Mouse (Mus musculus) hindbrain, postnatal 0 days (tissue): ENCODE data around the gene Gm436. TPM values are rescaled to one million over a fixed set of nuclear protein-coding genes. Genes with fewer than 3 reads are reported as not detected.

Experiments used
- ATAC-seq: fragments of 200-750 bp; cut with Nextera tagmentation; 2 replicates; pipeline ENCODE4 v1.8.0; 2017; ENCODE audit warnings: mild to moderate bottlenecking, moderate TSS enrichment, moderate library complexity
- DNase-seq: peaks from one replicate; pipeline ENCODE4 v3.0.0-alpha.2; 2015; ENCODE audit warnings: low spot score
- H3K27ac ChIP-seq: fragments of 300-500 bp; sonication (generic); 2 replicates; pipeline ENCODE4 v1.5.1; 2014; ENCODE audit warnings: mild to moderate bottlenecking
- H3K27me3 ChIP-seq: fragments of 300-500 bp; sonication (generic); 2 replicates; pipeline ENCODE4 v1.6.1; 2014; ENCODE audit warnings: low read length, mixed read lengths; ENCODE audit not compliant: insufficient read depth
- H3K36me3 ChIP-seq: fragments of 300-500 bp; sonication (generic); 2 replicates; pipeline ENCODE4 v1.6.1; 2014; ENCODE audit warnings: low read length, mixed read lengths; ENCODE audit not compliant: insufficient read depth
- H3K4me1 ChIP-seq: fragments of 300-500 bp; sonication (generic); 2 replicates; pipeline ENCODE4 v1.6.1; 2014; ENCODE audit warnings: antibody characterized with exemption, low read length, mixed read lengths; ENCODE audit not compliant: insufficient read depth
- H3K4me2 ChIP-seq: fragments of 300-500 bp; sonication (generic); 2 replicates; pipeline ENCODE4 v1.6.1; 2014; ENCODE audit warnings: low read depth, mild to moderate bottlenecking, low read length, moderate library complexity, mixed read lengths
- H3K4me3 ChIP-seq: fragments of 300-500 bp; sonication (generic); 2 replicates; pipeline ENCODE4 v1.5.1; 2014; ENCODE audit warnings: low read length
- H3K9ac ChIP-seq: fragments of 300-500 bp; sonication (generic); replicated peaks from 2 replicates; pipeline ENCODE4 v1.6.1; 2014; ENCODE audit warnings: mild to moderate bottlenecking, low read length, moderate library complexity, mixed read lengths
- H3K9me3 ChIP-seq: fragments of 300-500 bp; sonication (generic); 2 replicates; pipeline ENCODE4 v1.6.1; 2016; ENCODE audit warnings: low read length, mixed read lengths
- CTCF ChIP-seq: IDR thresholded peaks from 2 replicates; pipeline ENCODE4 v1.5.1; 2016; ENCODE audit warnings: antibody characterized with exemption, control low read depth, low read depth
- WGBS: fragments of 180-500 bp; shearing (Covaris S2); extraction: QIAGEN DNeasy Blood & Tissue Kit; methylation state at CpG from one replicate; pipeline ENCODE4 v1.1.7; 2014; 5-methylcytosine and 5-hydroxymethylcytosine counted together
- polyA plus RNA-seq: library from polyadenylated mRNA; unstranded; fragments of >200 nt; fragmentation: Nextera tagmentation; extraction: Ambion mirVana; gene quantifications from 2 replicates; pipeline ENCODE4 v1.2.1, GENCODE M21; 2015
- total RNA-seq: library from RNA; depleted of rRNA; stranded (reverse); fragments of >200 nt; gene quantifications from 2 replicates; pipeline ENCODE4 v1.2.3, GENCODE M21; 2014; rRNA removed

Gm436 gene
- not detected in 2 replicates for total RNA-seq
- polyA plus RNA-seq: not detected in 2 replicates

DNA sequence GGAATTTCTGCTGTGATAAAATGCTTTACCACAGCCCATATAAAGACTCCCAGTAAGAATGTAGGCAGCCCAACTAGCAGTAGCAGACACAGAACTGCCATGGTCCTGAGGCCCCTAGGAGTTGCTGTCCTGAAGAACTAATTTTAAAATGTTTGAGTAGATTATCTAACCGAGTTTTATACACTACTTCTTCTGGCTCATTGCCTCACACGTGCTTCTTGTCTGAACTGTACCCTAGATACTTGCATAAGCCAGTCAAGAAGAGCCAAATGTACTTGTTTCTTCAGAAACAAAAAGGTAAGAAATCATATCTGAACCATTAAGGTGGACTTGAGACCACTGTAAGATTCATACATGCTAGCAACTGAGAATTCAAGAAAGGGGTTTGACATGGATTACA lies at the start of gene Gm436:
TSS of gene Gm436 (minus strand) at position 101 of the 400 bp plus-strand sequence.
- Histone ChIP-seq H3K4me3 (no peak within 1 kb of the TSS), H3K27me3 (no peaks in the 10 kb centered on the region), H3K9me3 (peaks cover 2% of the 10 kb centered on the region; the same call in 1 of the 2 replicates), H3K4me1 (no peaks in the 10 kb centered on the region), H3K9ac (no peak within 1 kb of the TSS), H3K36me3 (no peaks in the 10 kb centered on the region), H3K4me2 (no peak within 1 kb of the TSS), H3K27ac (no peak within 1 kb of the TSS)
- 56% methylated on average over 2 of the region's 2 CpGs for WGBS
- no peak for TF ChIP-seq CTCF
- ATAC-seq: no peak
- DNase-seq: no peak

DNA sequence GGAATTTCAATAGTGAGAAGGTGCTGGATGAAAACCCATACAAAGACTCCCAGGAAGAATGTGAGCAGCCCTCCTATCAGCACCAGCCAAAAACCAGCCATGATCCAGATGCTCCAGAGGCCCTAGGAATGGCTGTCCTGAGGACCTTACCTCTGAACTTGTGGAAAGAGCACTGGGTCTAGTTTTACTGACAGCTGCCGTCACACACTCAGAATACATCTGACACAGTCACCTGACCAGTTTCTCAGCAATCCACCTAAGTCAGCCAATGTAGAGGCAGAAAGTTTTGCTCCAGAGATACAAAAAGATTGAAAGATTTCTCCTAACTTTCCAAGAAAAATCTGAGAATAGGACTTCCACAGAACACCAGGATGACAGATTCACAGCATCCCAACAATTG lies 35.1 kb upstream of the Gm436 start, which contains the start of gene Gm13178:
TSS of gene Gm13178 (minus strand) at position 101 of the 400 bp plus-strand sequence.
- TF ChIP-seq CTCF: no peak
- H3K9me3 ChIP-seq: peaks cover 10% of the 10 kb centered on the region
- no peak within 1 kb of the TSS for H3K27ac ChIP-seq
- ATAC-seq (no peak), DNase-seq (no peak)
- no peaks in the 10 kb centered on the region for H3K27me3 ChIP-seq
- no peaks in the 10 kb centered on the region for H3K4me1 ChIP-seq
- 84% methylated on average over 1 of the region's 1 CpGs for WGBS
- no peak within 1 kb of the TSS for H3K9ac ChIP-seq
- no peaks in the 10 kb centered on the region for H3K36me3 ChIP-seq
- H3K4me2 ChIP-seq: no peak within 1 kb of the TSS
- no peak within 1 kb of the TSS for H3K4me3 ChIP-seq

GRCm38 (mm10) chr4:144719691-144720090 lies 33.5 kb upstream of the Gm436 start:
- H3K9me3 ChIP-seq: peaks cover 10% of the 10 kb centered on the region
- WGBS: 88% methylated on average over 1 of the region's 1 CpGs
- DNase-seq: no peak
- H3K4me3 ChIP-seq: no peak overlapping the region
- TF ChIP-seq CTCF: no peak
- H3K9ac ChIP-seq: no peak overlapping the region
- no peaks in the 10 kb centered on the region for H3K4me1 ChIP-seq
- no peak overlapping the region for H3K27ac ChIP-seq
- no peak overlapping the region for H3K4me2 ChIP-seq
- no peak for ATAC-seq
- no peaks in the 10 kb centered on the region for H3K36me3 ChIP-seq
- H3K27me3 ChIP-seq: no peaks in the 10 kb centered on the region

DNA sequence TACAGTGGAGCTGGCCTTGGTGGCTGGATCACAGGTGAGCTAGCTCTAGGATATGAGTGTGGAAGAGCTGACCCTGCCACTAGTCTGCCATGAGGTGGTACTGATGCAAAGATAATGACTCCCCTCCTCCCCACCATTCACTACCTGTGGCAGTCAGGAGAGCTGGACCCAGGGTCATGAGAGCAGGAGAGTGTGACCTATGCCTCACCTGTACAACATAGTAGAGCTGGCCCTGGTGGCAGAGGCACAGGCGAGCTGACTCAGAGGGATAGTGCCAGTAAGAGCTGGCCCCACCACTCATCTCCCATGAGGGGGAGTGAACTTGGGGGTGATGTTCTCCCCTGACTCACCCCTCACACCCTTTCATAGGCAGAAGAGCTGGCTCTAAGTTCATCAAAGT lies 32.1 kb upstream of the Gm436 start:
- Histone ChIP-seq H3K9me3 (peaks cover 10% of the 10 kb centered on the region), H3K27me3 (no peaks in the 10 kb centered on the region), H3K9ac (no peak overlapping the region), H3K4me1 (no peaks in the 10 kb centered on the region), H3K27ac (no peak overlapping the region), H3K4me3 (no peak overlapping the region), H3K36me3 (no peaks in the 10 kb centered on the region), H3K4me2 (no peak overlapping the region)
- 71% methylated on average over 1 of the region's 1 CpGs for WGBS
- TF ChIP-seq CTCF: no peak
- DNase-seq (no peak), ATAC-seq (no peak)

DNA sequence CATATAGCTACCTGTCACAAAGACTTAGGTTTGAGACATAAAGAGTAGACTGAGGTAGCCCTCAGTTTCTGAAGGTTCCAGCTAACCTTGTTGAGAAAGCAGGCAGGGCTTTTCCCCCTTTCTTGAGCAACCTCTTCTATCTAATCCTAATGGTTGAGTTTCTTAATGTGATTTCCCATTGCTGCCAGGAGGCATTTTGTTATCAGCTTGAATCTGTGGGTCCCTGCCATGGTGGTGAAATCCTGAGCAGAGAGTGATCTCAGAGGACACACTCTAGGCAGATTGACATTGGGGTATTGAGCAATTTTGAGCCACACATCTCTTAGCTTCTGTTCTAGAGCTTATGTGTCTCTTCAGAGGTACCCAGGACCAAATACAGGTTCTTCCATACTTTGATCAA lies 47.9 kb downstream of the Gm436 start:
- Histone ChIP-seq H3K4me3 (no peak overlapping the region), H3K9me3 (peaks cover 13% of the 10 kb centered on the region; the same call in 1 of the 2 replicates), H3K27ac (no peak overlapping the region), H3K36me3 (no peaks in the 10 kb centered on the region), H3K4me1 (no peaks in the 10 kb centered on the region), H3K4me2 (no peak overlapping the region), H3K27me3 (no peaks in the 10 kb centered on the region), H3K9ac (no peak overlapping the region)
- DNase-seq (no peak), ATAC-seq (no peak)
- TF ChIP-seq CTCF: no peak

Other genes with a start within 250 kb of the Gm436 start
- not detected in 2 replicates for gene 1700012P22Rik, start 247.6 kb downstream of the Gm436 start, total RNA-seq
- 0.15 and 0.49 TPM in 2 replicates for gene 1700012P22Rik, start 247.6 kb downstream of the Gm436 start, polyA plus RNA-seq
- not detected in 2 replicates for gene Gm9944, start 233.1 kb downstream of the Gm436 start, total RNA-seq
- not detected in 2 replicates for gene Gm9944, start 233.1 kb downstream of the Gm436 start, polyA plus RNA-seq
- not detected in 2 replicates for gene Aadacl3, start 222.6 kb downstream of the Gm436 start, total RNA-seq
- gene Aadacl3, start 222.6 kb downstream of the Gm436 start, polyA plus RNA-seq: not detected in 2 replicates
- gene 9430007A20Rik, start 166.5 kb downstream of the Gm436 start, total RNA-seq: not detected in 2 replicates
- gene 9430007A20Rik, start 166.5 kb downstream of the Gm436 start, polyA plus RNA-seq: not detected in 2 replicates
- gene Gm13124, start 121.2 kb downstream of the Gm436 start, total RNA-seq: not detected in 2 replicates
- not detected in 2 replicates for gene Gm13124, start 121.2 kb downstream of the Gm436 start, polyA plus RNA-seq
- gene Aadacl4, start 72.7 kb downstream of the Gm436 start, total RNA-seq: not detected in 2 replicates
- not detected in 2 replicates for gene Aadacl4, start 72.7 kb downstream of the Gm436 start, polyA plus RNA-seq
- gene Gm13178, start 35.0 kb upstream of the Gm436 start, total RNA-seq: not detected in 2 replicates
- gene Gm13178, start 35.0 kb upstream of the Gm436 start, polyA plus RNA-seq: not detected in 2 replicates
- not detected in 2 replicates for gene Gm438, start 100.2 kb upstream of the Gm436 start, total RNA-seq
- gene Gm438, start 100.2 kb upstream of the Gm436 start, polyA plus RNA-seq: not detected in 2 replicates
- gene Dhrs3, start 206.5 kb upstream of the Gm436 start, total RNA-seq: 35.5 and 40.1 TPM in 2 replicates
- gene Dhrs3, start 206.5 kb upstream of the Gm436 start, polyA plus RNA-seq: 51.8 and 59.8 TPM in 2 replicates